Comparison of ENCODE assay signal across 9 mouse cellular contexts in the genomic region with DNA sequence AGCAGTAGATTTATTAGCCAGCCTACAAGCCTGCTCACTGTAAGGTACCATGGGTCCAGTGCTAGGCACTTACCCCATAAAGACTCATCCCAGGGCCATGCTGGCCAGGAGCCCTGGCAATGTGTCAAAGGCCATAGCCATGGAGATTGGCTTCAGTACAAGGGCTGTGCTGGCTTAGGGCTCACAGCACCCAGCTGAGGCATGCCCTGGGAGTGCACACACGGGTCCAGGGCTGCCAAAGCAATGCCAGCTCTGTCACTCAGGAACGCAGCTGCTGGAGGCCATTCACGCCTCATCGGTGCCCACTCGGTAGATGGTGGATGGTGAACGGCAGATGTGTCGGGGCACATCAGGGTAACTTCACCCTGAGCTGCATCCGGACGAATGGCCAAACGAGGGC. TPM values are rescaled to one million over a fixed set of nuclear protein-coding genes. Genes with fewer than 3 reads are reported as not detected.
A peak's percentile ranks its signal among the peaks of the same experiment; 100 is the strongest.
DNase-seq lines count a peak whose midpoint lies in the region; ATAC-seq lines count a peak whose summit lies in the region.
"Had no signal": no experiment of that assay in that cellular context is flagged by ENCODE, and none has a peak within 500 bp of the region (broad histone marks: within the 10 kb centered on the region; RNA-seq: fewer than 3 reads in every experiment).

No protein-coding gene starts in this region.

- no peaks in the 10 kb centered on the region for H3K36me3 ChIP-seq in hindbrain, embryonic 10.5 days
- no peaks in the 10 kb centered on the region for H3K36me3 ChIP-seq in hindbrain, embryonic 12.5 days
- no peaks in the 10 kb centered on the region for H3K36me3 ChIP-seq in intestine, embryonic 16.5 days (ENCODE audit: control insufficient read depth, insufficient read depth, low read length)
- no peaks in the 10 kb centered on the region for H3K36me3 ChIP-seq in intestine, embryonic 15.5 days

- 0 out of 2 replicates have a peak overlapping the region, but pooled peaks have one; percentile 18 for H3K27ac ChIP-seq in hindbrain, embryonic 10.5 days
- H3K27ac ChIP-seq in hindbrain, embryonic 12.5 days, result no peak overlapping the region
- no peak overlapping the region for H3K27ac ChIP-seq in intestine, embryonic 16.5 days (ENCODE audit: low read length)
- H3K27ac ChIP-seq in intestine, embryonic 15.5 days, result no peak overlapping the region

- 77% methylated on average over 10 of the region's 10 CpGs for WGBS in hindbrain, embryonic 10.5 days
- WGBS in hindbrain, embryonic 12.5 days, result 72% methylated on average over 10 of the region's 10 CpGs
- 81% methylated on average over 10 of the region's 10 CpGs for WGBS in intestine, embryonic 16.5 days
- 86% methylated on average over 10 of the region's 10 CpGs for WGBS in intestine, embryonic 15.5 days

- no peak overlapping the region for H3K4me3 ChIP-seq in hindbrain, embryonic 10.5 days
- H3K4me3 ChIP-seq in hindbrain, embryonic 12.5 days, result no peak overlapping the region
- no peak overlapping the region for H3K4me3 ChIP-seq in intestine, embryonic 16.5 days (ENCODE audit: low read length)
- H3K4me3 ChIP-seq in intestine, embryonic 15.5 days (replicated peaks), result no peak overlapping the region
- H3K4me3 ChIP-seq: erythroblast, embryonic 14.5 days had no signal

- peaks cover 10% of the 10 kb centered on the region; the same call in 1 of the 2 replicates for H3K4me1 ChIP-seq in hindbrain, embryonic 10.5 days (replicated peaks)
- H3K4me1 ChIP-seq in hindbrain, embryonic 12.5 days, result peaks cover 2% of the 10 kb centered on the region; the same call in 1 of the 2 replicates
- no peaks in the 10 kb centered on the region for H3K4me1 ChIP-seq in intestine, embryonic 16.5 days (ENCODE audit: control insufficient read depth, insufficient read depth, low read length)
- H3K4me1 ChIP-seq in intestine, embryonic 15.5 days (replicated peaks), result no peaks in the 10 kb centered on the region

- H3K9ac ChIP-seq in hindbrain, embryonic 12.5 days, result no peak overlapping the region
- no peak overlapping the region for H3K9ac ChIP-seq in intestine, embryonic 16.5 days (ENCODE audit: low read depth, low read length)
- H3K9ac ChIP-seq in intestine, embryonic 15.5 days, result no peak overlapping the region

- H3K9me3 ChIP-seq in hindbrain, embryonic 10.5 days, result no peaks in the 10 kb centered on the region
- H3K9me3 ChIP-seq in hindbrain, embryonic 12.5 days (replicated peaks), result no peaks in the 10 kb centered on the region
- no peaks in the 10 kb centered on the region for H3K9me3 ChIP-seq in intestine, embryonic 16.5 days (ENCODE audit: control insufficient read depth, low read length)
- no peaks in the 10 kb centered on the region for H3K9me3 ChIP-seq in intestine, embryonic 15.5 days

- H3K4me2 ChIP-seq in hindbrain, embryonic 12.5 days (replicated peaks), result no peak overlapping the region
- H3K4me2 ChIP-seq in intestine, embryonic 16.5 days (ENCODE audit: low read depth, low read length), result no peak overlapping the region
- H3K4me2 ChIP-seq in intestine, embryonic 15.5 days (replicated peaks), result no peak overlapping the region

- DNase-seq in hindbrain, embryonic 10.5 days (ENCODE audit: low spot score), result no peak
- peak; percentile 95 for DNase-seq in adrenal gland, postnatal 10 days
- peak; percentile 69 for DNase-seq in gastrocnemius, postnatal 10 days
- DNase-seq in kidney, postnatal 4 days, result peak; percentile 36 to 57
- DNase-seq in retina, adult 2 months (ENCODE audit: low read depth, low spot score), result peak; percentile 34

- no peaks in the 10 kb centered on the region for H3K27me3 ChIP-seq in hindbrain, embryonic 10.5 days (ENCODE audit: insufficient read depth, poor library complexity, severe bottlenecking)
- no peaks in the 10 kb centered on the region for H3K27me3 ChIP-seq in hindbrain, embryonic 12.5 days
- H3K27me3 ChIP-seq in intestine, embryonic 16.5 days (replicated peaks; ENCODE audit: control insufficient read depth, insufficient read depth, low read length), result no peaks in the 10 kb centered on the region
- H3K27me3 ChIP-seq in intestine, embryonic 15.5 days (replicated peaks), result no peaks in the 10 kb centered on the region

- ATAC-seq in hindbrain, embryonic 12.5 days (ENCODE audit: low FRiP score), result no peak
- ATAC-seq in intestine, embryonic 16.5 days, result no peak
- ATAC-seq in intestine, embryonic 15.5 days, result no peak

RNA-seq across cellular contexts. Expression of gene Tkt, which starts 6.6 kb away (rescaled TPM):
- polyA plus RNA-seq in hindbrain, embryonic 10.5 days (2016; fragmentation: Nextera tagmentation; extraction: Ambion mirVana), result 285 and 314 TPM in 2 replicates
- polyA plus RNA-seq in hindbrain, embryonic 12.5 days (2016; fragmentation: Nextera tagmentation; extraction: Ambion mirVana), result 210 and 216 TPM in 2 replicates
- total RNA-seq in adrenal gland, postnatal 10 days (2021), result 100 to 1,000 TPM; 790 to 884 TPM
- 10 to 100 TPM; 30.1 to 37.1 TPM for total RNA-seq in gastrocnemius, postnatal 10 days (2021)
- 393 and 411 TPM in 2 replicates for polyA plus RNA-seq in intestine, embryonic 16.5 days (2015; fragmentation: Nextera tagmentation; extraction: Ambion mirVana)
- 358 and 367 TPM in 2 replicates for polyA plus RNA-seq in intestine, embryonic 15.5 days (2015; fragmentation: Nextera tagmentation; extraction: Ambion mirVana)

RNA-seq across cellular contexts. Expression of gene Cacna1d, which starts 50.3 kb away (rescaled TPM):
- polyA plus RNA-seq in hindbrain, embryonic 10.5 days (2016; fragmentation: Nextera tagmentation; extraction: Ambion mirVana), result 1.1 and 1.2 TPM in 2 replicates
- 3.1 and 4.5 TPM in 2 replicates for polyA plus RNA-seq in hindbrain, embryonic 12.5 days (2016; fragmentation: Nextera tagmentation; extraction: Ambion mirVana)
- total RNA-seq in adrenal gland, postnatal 10 days (2021), result 10 to 100 TPM; 11.5 to 17.3 TPM
- total RNA-seq in gastrocnemius, postnatal 10 days (2021), result 1 to 10 TPM; 1.2 to 1.4 TPM
- polyA plus RNA-seq in intestine, embryonic 16.5 days (2015; fragmentation: Nextera tagmentation; extraction: Ambion mirVana), result 2.0 and 2.6 TPM in 2 replicates
- 3.5 and 4.0 TPM in 2 replicates for polyA plus RNA-seq in intestine, embryonic 15.5 days (2015; fragmentation: Nextera tagmentation; extraction: Ambion mirVana)
- polyA plus RNA-seq: erythroblast, embryonic 14.5 days had no signal
